Mouse (Mus musculus) liver, postnatal 0 days (tissue): ENCODE data around the gene Mxi1.

ENCODE experiments used
- CTCF ChIP-seq: sonication (generic); IDR thresholded peaks from 2 replicates; pipeline ENCODE4 v1.5.1; 2016; ENCODE audit warnings: antibody characterized with exemption, low read depth
- EP300 ChIP-seq: IDR thresholded peaks from 2 replicates; pipeline ENCODE4 v1.6.1; 2016; ENCODE audit warnings: antibody characterized with exemption, low read depth, mild to moderate bottlenecking

DNA sequence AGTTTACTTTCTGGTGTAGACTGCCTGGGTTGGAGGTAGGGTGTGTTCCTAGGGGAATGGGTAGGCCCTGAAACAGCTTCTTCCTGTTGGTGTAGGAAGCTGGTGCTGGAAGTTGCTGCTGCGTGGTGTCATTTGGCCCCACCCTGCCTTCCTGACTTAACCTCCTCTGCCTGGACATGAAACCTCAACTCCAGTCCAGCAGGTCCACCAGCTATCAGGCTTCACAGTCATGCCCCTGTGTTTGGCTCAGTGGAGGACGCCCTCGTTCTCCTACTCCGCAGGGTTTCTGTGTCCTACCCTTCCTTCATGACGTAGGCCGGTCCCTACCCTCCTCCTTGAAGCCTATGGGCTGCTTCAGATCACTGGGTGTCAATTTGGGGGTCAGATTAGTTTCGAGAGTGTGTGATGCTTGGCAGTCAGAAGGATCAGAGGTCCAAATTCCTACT lies 4.9 kb downstream of the Mxi1 start:
- TF ChIP-seq CTCF: no peak
- no peak for TF ChIP-seq EP300
